Mouse (Mus musculus) testis, adult 2 months (tissue): ENCODE data around the gene Slc32a1.

Experiments
- CTCF ChIP-seq: fragments of 200-500 bp; IDR thresholded peaks from 2 replicates; pipeline ENCODE4 v1.5.1; 2012; ENCODE audit warnings: low read depth, mild to moderate bottlenecking, inconsistent platforms, low read length, moderate library complexity; ENCODE audit not compliant: control insufficient read depth, insufficient read depth, insufficient replicate concordance
- POLR2A ChIP-seq: fragments of 200-500 bp; IDR thresholded peaks from 2 replicates; pipeline ENCODE4 v1.6.1; 2012; ENCODE audit warnings: low read depth, mild to moderate bottlenecking, inconsistent platforms, low read length, moderate library complexity; ENCODE audit not compliant: control insufficient read depth

DNA sequence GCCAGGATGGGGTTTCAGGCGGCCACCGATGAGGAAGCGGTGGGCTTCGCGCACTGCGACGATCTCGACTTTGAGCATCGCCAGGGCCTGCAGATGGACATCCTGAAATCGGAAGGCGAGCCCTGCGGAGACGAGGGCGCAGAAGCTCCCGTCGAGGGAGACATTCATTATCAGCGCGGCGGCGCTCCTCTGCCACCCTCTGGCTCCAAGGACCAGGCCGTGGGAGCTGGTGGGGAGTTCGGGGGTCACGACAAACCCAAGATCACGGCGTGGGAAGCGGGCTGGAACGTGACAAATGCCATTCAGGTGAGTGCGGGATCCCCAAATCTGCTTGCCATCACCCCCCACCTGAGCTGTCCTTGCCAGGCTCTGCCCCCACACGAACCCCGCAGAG is 756 bp downstream of the Slc32a1 start:
- no peak for TF ChIP-seq POLR2A
- no peak for TF ChIP-seq CTCF
